Mouse (Mus musculus) spleen, adult 2 months (tissue): ENCODE data around the gene Rtl6.

Experiments
- CTCF ChIP-seq: fragments of 200-500 bp; IDR thresholded peaks from 2 replicates; pipeline ENCODE4 v1.5.1; 2011; ENCODE audit warnings: mild to moderate bottlenecking, inconsistent platforms; ENCODE audit not compliant: insufficient read depth, insufficient read length, insufficient replicate concordance; ENCODE audit errors: extremely low read depth
- POLR2A ChIP-seq: fragments of 200-500 bp; IDR thresholded peaks from 2 replicates; pipeline ENCODE4 v1.6.1; 2011; ENCODE audit warnings: low read depth, low read length, inconsistent platforms

DNA sequence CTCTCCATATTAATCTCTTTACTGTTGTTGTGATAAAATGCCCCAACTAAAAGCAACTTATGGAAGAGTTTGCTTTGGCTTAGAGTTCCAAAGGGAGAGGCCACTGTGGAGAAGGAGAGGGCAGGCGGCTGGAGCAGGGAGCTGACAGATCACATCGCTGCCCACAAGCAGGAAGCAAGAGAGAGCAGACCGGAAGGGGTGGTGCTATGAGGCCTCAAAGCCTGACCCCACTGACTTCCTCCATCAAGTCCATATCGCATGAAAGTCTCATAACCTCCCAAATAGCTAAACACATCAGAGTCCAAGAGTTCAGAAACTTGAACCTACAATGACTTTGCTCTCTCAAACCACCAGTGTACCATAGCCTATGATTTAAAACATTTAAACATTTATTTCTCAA, 6.6 kb downstream of the Rtl6 start:
- TF ChIP-seq POLR2A (no peak), CTCF (no peak)
